Mouse (Mus musculus) heart, postnatal 0 days (tissue): Measurements from ENCODE around the gene Crip1.

ENCODE experiments used
- CTCF ChIP-seq: IDR thresholded peaks from 2 replicates; pipeline ENCODE4 v1.5.1; 2016; ENCODE audit warnings: antibody characterized with exemption, control low read depth, low read depth
- EP300 ChIP-seq: IDR thresholded peaks from 2 replicates; pipeline ENCODE4 v1.6.1; 2016; ENCODE audit warnings: antibody characterized with exemption, low read depth

- no peak for TF ChIP-seq EP300
- no peak for TF ChIP-seq CTCF
Observed at GRCm38 (mm10) chr12:113108528-113109283, 37.4 kb upstream of the Crip1 start.
